Mouse (Mus musculus) E14TG2a.4 (cell line): ENCODE measurements at regions not wholly inside any gene's neighbourhood (a gene's known extent, or its start where the extent isn't known, plus 50 kb on each side); places are given as distances from the start of the nearest gene placed in this dataset.

Experiments used
- H3K27me3 ChIP-seq: 2 replicates; pipeline ENCODE4 v1.6.1; 2014; ENCODE audit warnings: low read length, control low read depth; ENCODE audit not compliant: insufficient read depth
- H3K36me3 ChIP-seq: 2 replicates; pipeline ENCODE4 v1.6.1; 2014; ENCODE audit warnings: low read length, control low read depth; ENCODE audit not compliant: insufficient read depth
- H3K4me1 ChIP-seq: replicated peaks from 2 replicates; pipeline ENCODE4 v1.6.1; 2014; ENCODE audit warnings: low read depth, low read length, control low read depth
- H3K4me3 ChIP-seq: replicated peaks from 2 replicates; pipeline ENCODE4 v1.5.1; 2014; ENCODE audit warnings: mild to moderate bottlenecking, low read length
- H3K9me3 ChIP-seq: 2 replicates; pipeline ENCODE4 v1.6.1; 2014; ENCODE audit warnings: low read length, control low read depth
- CTCF ChIP-seq: conservative IDR thresholded peaks from 2 replicates; pipeline ENCODE4 v1.5.1; 2014; ENCODE audit warnings: low read length
- NANOG ChIP-seq: IDR thresholded peaks from 2 replicates; pipeline ENCODE4 v1.6.1; 2014; ENCODE audit warnings: borderline replicate concordance, low read length, mixed read lengths
- POU5F1 ChIP-seq: IDR thresholded peaks from 2 replicates; pipeline ENCODE4 v1.6.1; 2014; ENCODE audit warnings: low read length, borderline replicate concordance

DNA sequence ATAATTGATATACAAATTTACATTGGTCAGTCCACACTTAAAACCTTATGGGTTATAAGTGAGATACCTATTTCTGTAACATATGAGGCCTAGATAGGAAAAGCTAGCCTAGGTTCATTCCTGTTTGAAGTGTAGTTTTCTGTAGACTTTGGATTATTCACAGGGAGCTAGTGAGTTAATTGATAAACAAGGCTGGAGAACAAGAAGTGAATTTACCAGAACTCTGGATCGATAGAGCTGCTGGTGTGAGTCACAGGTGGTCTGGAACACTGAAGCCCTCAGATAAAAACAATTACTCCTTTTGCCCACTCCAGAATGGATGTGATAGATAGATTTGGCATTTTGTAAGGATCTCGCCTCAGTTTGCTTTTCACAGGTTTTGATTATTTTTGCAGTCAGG lies 62.0 kb upstream of the Rtl1 start:
- Histone ChIP-seq H3K36me3 (peaks cover 85% of the 10 kb centered on the region), H3K9me3 (no peaks in the 10 kb centered on the region), H3K4me3 (no peak overlapping the region), H3K4me1 (no peaks in the 10 kb centered on the region), H3K27me3 (no peaks in the 10 kb centered on the region)
- no peak for TF ChIP-seq NANOG
- TF ChIP-seq POU5F1: no peak
- TF ChIP-seq CTCF: no peak

- TF ChIP-seq CTCF: no peak
- TF ChIP-seq POU5F1: no peak
- TF ChIP-seq NANOG: no peak
- H3K4me1 ChIP-seq: no peaks in the 10 kb centered on the region
- H3K9me3 ChIP-seq: no peaks in the 10 kb centered on the region
- H3K36me3 ChIP-seq: peaks cover 84% of the 10 kb centered on the region
- no peaks in the 10 kb centered on the region for H3K27me3 ChIP-seq
- H3K4me3 ChIP-seq: no peak overlapping the region
Measured at GRCm38 (mm10) chr12:109674766-109675165, 74.6 kb upstream of the Rtl1 start.

DNA sequence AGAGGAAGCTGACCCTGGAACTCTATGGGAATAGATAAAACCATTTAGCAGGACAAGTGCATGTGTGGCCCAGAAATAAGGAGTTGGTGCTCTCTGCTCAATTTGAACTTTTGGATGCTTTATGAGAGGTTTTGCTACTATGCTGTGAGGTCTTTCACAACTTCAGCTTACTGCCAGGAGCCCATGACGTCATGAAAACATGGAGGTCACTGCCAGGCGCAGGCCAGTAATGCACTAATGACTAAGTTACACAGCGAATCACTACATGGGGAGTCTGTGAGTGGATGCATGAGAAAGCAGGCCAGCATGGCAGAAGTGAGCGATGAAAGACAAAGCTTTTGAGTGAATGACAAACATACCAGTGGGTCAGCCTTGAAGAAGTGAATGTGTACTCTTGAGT lies 93.9 kb upstream of the Rtl1 start:
- Histone ChIP-seq H3K4me3 (no peak overlapping the region), H3K9me3 (no peaks in the 10 kb centered on the region), H3K27me3 (no peaks in the 10 kb centered on the region)

GRCm38 (mm10) chr12:109694801-109695430 lies 94.8 kb upstream of the Rtl1 start:
- no peak for TF ChIP-seq NANOG
- no peak for TF ChIP-seq CTCF
- TF ChIP-seq POU5F1: no peak
- H3K27me3 ChIP-seq: no peaks in the 10 kb centered on the region
- H3K4me1 ChIP-seq: peaks cover 7% of the 10 kb centered on the region
- H3K9me3 ChIP-seq: no peaks in the 10 kb centered on the region
- peaks cover 96% of the 10 kb centered on the region for H3K36me3 ChIP-seq
- no peak overlapping the region for H3K4me3 ChIP-seq

More for the DNA sequence above, 93.9 kb upstream of the Rtl1 start:
- Histone ChIP-seq H3K4me1 (peaks cover 7% of the 10 kb centered on the region), H3K36me3 (peaks cover 98% of the 10 kb centered on the region)
- no peak for TF ChIP-seq CTCF
- TF ChIP-seq NANOG: no peak
- no peak for TF ChIP-seq POU5F1

- TF ChIP-seq NANOG (no peak), POU5F1 (no peak), CTCF (no peak)
- no peak overlapping the region for H3K4me3 ChIP-seq
- no peaks in the 10 kb centered on the region for H3K9me3 ChIP-seq
- peaks cover 13% of the 10 kb centered on the region for H3K4me1 ChIP-seq
- H3K36me3 ChIP-seq: peaks cover 51% of the 10 kb centered on the region
- no peaks in the 10 kb centered on the region for H3K27me3 ChIP-seq
Measured at GRCm38 (mm10) chr12:109706820-109707219, 106.7 kb upstream of the Rtl1 start.

DNA sequence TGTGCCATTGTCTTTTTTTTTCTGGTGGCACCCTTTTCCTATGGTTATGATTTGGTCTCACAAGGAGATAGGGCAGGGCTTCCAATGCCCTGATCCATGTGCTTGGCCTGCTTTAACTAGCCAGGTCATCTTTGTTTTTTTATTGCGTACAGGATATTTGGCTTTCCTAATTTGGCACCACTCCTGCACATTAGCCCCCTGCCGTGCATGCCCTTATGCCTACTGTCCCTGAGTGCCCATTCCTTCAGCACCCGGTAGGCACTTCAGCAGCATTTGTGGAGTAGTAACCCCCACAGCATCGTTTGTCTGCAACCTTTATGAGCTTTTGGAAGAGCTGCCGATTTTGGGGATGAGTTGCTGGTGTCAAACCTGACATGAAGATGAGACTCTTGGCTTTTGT lies 109.5 kb upstream of the Rtl1 start:
- Histone ChIP-seq H3K9me3 (no peaks in the 10 kb centered on the region), H3K4me3 (no peak overlapping the region), H3K36me3 (peaks cover 77% of the 10 kb centered on the region), H3K4me1 (peaks cover 13% of the 10 kb centered on the region), H3K27me3 (no peaks in the 10 kb centered on the region)
- no peak for TF ChIP-seq NANOG
- TF ChIP-seq CTCF: no peak
- no peak for TF ChIP-seq POU5F1

DNA sequence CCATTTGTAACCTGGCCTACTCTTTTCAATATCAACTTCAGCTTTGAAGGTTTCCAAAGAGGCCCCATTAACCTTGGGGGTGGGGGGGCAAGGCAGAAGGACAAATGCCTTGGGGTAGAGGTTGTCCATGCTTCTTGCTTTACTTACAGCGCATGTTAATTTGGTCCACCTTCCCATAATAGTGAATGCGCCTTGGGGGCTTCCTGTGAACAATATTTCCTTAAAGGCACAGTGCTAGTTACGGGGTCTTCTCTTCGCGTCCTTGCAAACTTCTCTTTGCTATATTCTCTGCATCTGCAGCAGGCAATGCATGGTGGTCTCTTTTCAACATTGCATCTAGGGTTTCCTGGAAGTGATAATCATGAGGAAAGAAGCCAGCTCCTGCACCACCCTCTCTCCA lies 111.3 kb upstream of the Rtl1 start:
- H3K36me3 ChIP-seq: peaks cover 87% of the 10 kb centered on the region
- H3K4me3 ChIP-seq: no peak overlapping the region
- no peaks in the 10 kb centered on the region for H3K27me3 ChIP-seq
- H3K9me3 ChIP-seq: no peaks in the 10 kb centered on the region
- H3K4me1 ChIP-seq: peaks cover 7% of the 10 kb centered on the region
- TF ChIP-seq POU5F1 (no peak), NANOG (no peak), CTCF (no peak)

GRCm38 (mm10) chr12:109711946-109712345 lies 111.8 kb upstream of the Rtl1 start:
- Histone ChIP-seq H3K36me3 (peaks cover 91% of the 10 kb centered on the region), H3K4me3 (no peak overlapping the region), H3K27me3 (no peaks in the 10 kb centered on the region), H3K4me1 (0 out of 2 replicates have a peak, but pooled peaks cover 3% of the 10 kb centered on the region), H3K9me3 (no peaks in the 10 kb centered on the region)
- TF ChIP-seq CTCF (no peak), NANOG (no peak), POU5F1 (no peak)

DNA sequence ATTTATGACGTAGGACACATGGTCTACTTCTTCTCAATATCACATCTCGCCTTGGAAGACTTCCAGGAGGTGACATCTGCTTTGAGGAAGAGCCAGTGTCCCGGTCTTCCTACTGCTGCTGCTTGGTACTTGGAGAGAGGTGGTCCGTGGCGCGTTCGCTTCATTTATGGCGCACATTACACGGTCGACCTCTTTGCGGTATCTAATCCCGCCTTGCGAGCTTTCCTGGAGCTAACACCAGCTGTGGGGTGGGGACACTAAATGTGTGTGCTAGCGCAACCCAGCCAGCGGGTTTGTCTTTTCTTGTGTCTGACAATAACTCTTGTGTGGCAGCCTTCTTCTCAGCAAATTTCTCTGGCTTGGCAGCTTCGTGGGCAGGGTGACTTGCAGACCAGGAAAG lies 112.3 kb upstream of the Rtl1 start:
- TF ChIP-seq NANOG: no peak
- TF ChIP-seq POU5F1: no peak
- no peak for TF ChIP-seq CTCF

More for the DNA sequence above, 112.3 kb upstream of the Rtl1 start:
- H3K36me3 ChIP-seq: peaks cover 95% of the 10 kb centered on the region
- H3K9me3 ChIP-seq: no peaks in the 10 kb centered on the region
- no peak overlapping the region for H3K4me3 ChIP-seq
- 0 out of 2 replicates have a peak, but pooled peaks cover under 1% of the 10 kb centered on the region for H3K4me1 ChIP-seq
- H3K27me3 ChIP-seq: no peaks in the 10 kb centered on the region
